Mouse (Mus musculus): ENCODE data around the gene Sell.

DNA sequence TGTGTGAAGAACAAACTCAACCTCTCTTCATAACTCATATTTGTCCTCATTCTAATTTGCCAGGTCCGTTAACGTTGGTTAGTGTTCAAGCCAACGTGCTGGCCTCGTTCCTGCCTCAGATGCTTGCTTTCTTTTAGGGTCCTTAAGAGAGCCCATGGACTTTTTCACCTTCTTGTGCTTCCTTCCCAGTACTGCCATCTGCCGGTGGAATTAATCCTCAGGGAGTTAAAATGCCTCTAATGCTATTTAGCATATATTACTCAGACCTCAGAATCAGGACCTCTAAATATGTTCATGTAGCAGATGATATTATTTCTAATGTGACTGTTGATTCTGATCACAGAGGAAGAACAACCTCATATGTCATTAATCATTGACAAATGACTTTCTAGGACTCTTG, 34.4 kb upstream of the Sell start:
- TF ChIP-seq CTCF (IDR thresholded peaks at IDR 0.05; ENCODE audit: low read depth) (peak; percentile 46), EP300 (optimal IDR thresholded peaks at IDR 0.05) (no peak)
